Mouse (Mus musculus) G1E-ER4 (cell line): Measurements from ENCODE around the gene Hoxa13. TPM values are rescaled to one million over a fixed set of nuclear protein-coding genes. Genes with fewer than 3 reads are reported as not detected.

Experiments
- GATA1 ChIP-seq: IDR thresholded peaks from one replicate; pipeline ENCODE4 v1.8.0; 2012; ENCODE audit warnings: low read length, inconsistent platforms
- polyA plus RNA-seq: library from polyadenylated mRNA; stranded (reverse); fragments of >175 nt; gene quantifications from 2 replicates; pipeline ENCODE4 v1.2.3, GENCODE M21; 2012

Hoxa13 gene
- polyA plus RNA-seq, 1 experiment, result not detected

GRCm38 (mm10) chr6:52216691-52217458 is 43.8 kb downstream of the Hoxa13 start:
- TF ChIP-seq GATA1, result no peak

GRCm38 (mm10) chr6:52215771-52216535 is 44.7 kb downstream of the Hoxa13 start:
- no peak for TF ChIP-seq GATA1

- no peak for TF ChIP-seq GATA1
These were observed 45.6 kb downstream of the Hoxa13 start for GRCm38 (mm10) chr6:52215070-52215469.

GRCm38 (mm10) chr6:52214271-52214670 is 46.4 kb downstream of the Hoxa13 start:
- TF ChIP-seq GATA1, result no peak

GRCm38 (mm10) chr6:52213119-52213986 is 47.3 kb downstream of the Hoxa13 start, which contains the start of the genes Hoxa3 and Gm28308:
Hoxa3 (minus strand) TSS chr6:52213336.
Gm28308 (minus strand) TSS chr6:52213339.
- no peak for TF ChIP-seq GATA1

GRCm38 (mm10) chr6:52212556-52213118 is 48.0 kb downstream of the Hoxa13 start:
- no peak for TF ChIP-seq GATA1

GRCm38 (mm10) chr6:52211961-52212360 is 48.7 kb downstream of the Hoxa13 start:
- no peak for TF ChIP-seq GATA1

GRCm38 (mm10) chr6:52211170-52211935 is 49.3 kb downstream of the Hoxa13 start:
- TF ChIP-seq GATA1, result no peak

- no peak for TF ChIP-seq GATA1
These were observed 51.0 kb downstream of the Hoxa13 start for GRCm38 (mm10) chr6:52209685-52210046.

- no peak for TF ChIP-seq GATA1
These were observed 51.6 kb downstream of the Hoxa13 start for GRCm38 (mm10) chr6:52208868-52209684.

GRCm38 (mm10) chr6:52208072-52208867 is 52.4 kb downstream of the Hoxa13 start, which contains the start of gene Hoxa6:
Hoxa6 (minus strand) TSS chr6:52208722.
- TF ChIP-seq GATA1, result no peak

Other genes with a start within 250 kb of the Hoxa13 start
- 2.6 and 2.9 TPM in 2 replicates for gene Skap2, start 248.3 kb downstream of the Hoxa13 start, polyA plus RNA-seq
- not detected in 2 replicates for gene Hoxa1, start 102.6 kb downstream of the Hoxa13 start, polyA plus RNA-seq
- gene Hoxa2, start 96.0 kb downstream of the Hoxa13 start, polyA plus RNA-seq, result not detected in 2 replicates
- gene 5730596B20Rik, start 83.4 kb downstream of the Hoxa13 start, polyA plus RNA-seq, result not detected in 2 replicates
- not detected in 2 replicates for gene Hoxa4, start 69.1 kb downstream of the Hoxa13 start, polyA plus RNA-seq
- gene Hoxa5, start 56.3 kb downstream of the Hoxa13 start, polyA plus RNA-seq, result not detected in 2 replicates
- gene Hoxa6, start 52.2 kb downstream of the Hoxa13 start, polyA plus RNA-seq, result not detected in 2 replicates
- not detected in 2 replicates for gene Hoxa3, start 47.5 kb downstream of the Hoxa13 start, polyA plus RNA-seq
- not detected in 2 replicates for gene Gm28308, start 47.5 kb downstream of the Hoxa13 start, polyA plus RNA-seq
- not detected in 2 replicates for gene Hoxa7, start 39.0 kb downstream of the Hoxa13 start, polyA plus RNA-seq
- gene Hoxa9, start 29.8 kb downstream of the Hoxa13 start, polyA plus RNA-seq, result not detected in 2 replicates
- not detected in 2 replicates for gene Hoxa10, start 20.0 kb downstream of the Hoxa13 start, polyA plus RNA-seq
- gene Hoxa11, start 15.1 kb downstream of the Hoxa13 start, polyA plus RNA-seq, result not detected in 2 replicates
- not detected in 2 replicates for gene Evx1, start 52.6 kb upstream of the Hoxa13 start, polyA plus RNA-seq